Mouse (Mus musculus): ENCODE measurements at regions not wholly inside any gene's neighbourhood (a gene's known extent, or its start where the extent isn't known, plus 50 kb on each side); places are given as distances from the start of the nearest gene placed in this dataset.

- Histone ChIP-seq H3K9me3 (ENCODE audit: control insufficient read depth, low read length) (no peaks in the 10 kb centered on the region), H3K4me1 (replicated peaks; ENCODE audit: control insufficient read depth, insufficient read depth, low read length) (peaks cover 3% of the 10 kb centered on the region; the same call in 1 of the 2 replicates), H3K4me2 (ENCODE audit: low read depth, low read length, severe bottlenecking) (no peak overlapping the region), H3K9ac (ENCODE audit: low read length) (no peak overlapping the region), H3K27me3 (ENCODE audit: control insufficient read depth, insufficient read depth, low read length) (peaks cover 83% of the 10 kb centered on the region), H3K4me3 (ENCODE audit: low read depth, low read length) (no peak overlapping the region), H3K36me3 (ENCODE audit: control insufficient read depth, insufficient read depth, low read length) (no peaks in the 10 kb centered on the region), H3K27ac (ENCODE audit: low read depth, low read length) (no peak overlapping the region)
- DNase-seq (ENCODE audit: low spot score) (no peak), ATAC-seq (replicated peaks; ENCODE audit: low FRiP score) (0 out of 2 replicates have a peak, but pooled peaks have one; percentile 35)
- 21% methylated on average over 5 of the region's 5 CpGs for WGBS
Observed at GRCm38 (mm10) chr5:75347774-75348116, 195.7 kb downstream of the Pdgfra start.

- Histone ChIP-seq H3K27me3 (ENCODE audit: control insufficient read depth, insufficient read depth, low read length) (peaks cover 36% of the 10 kb centered on the region), H3K36me3 (ENCODE audit: control insufficient read depth, insufficient read depth, low read length) (no peaks in the 10 kb centered on the region), H3K4me1 (replicated peaks; ENCODE audit: control insufficient read depth, insufficient read depth, low read length) (no peaks in the 10 kb centered on the region), H3K4me2 (ENCODE audit: low read depth, low read length, severe bottlenecking) (no peak overlapping the region), H3K4me3 (ENCODE audit: low read depth, low read length) (no peak overlapping the region), H3K9me3 (ENCODE audit: control insufficient read depth, low read length) (no peaks in the 10 kb centered on the region), H3K27ac (ENCODE audit: low read depth, low read length) (no peak overlapping the region), H3K9ac (ENCODE audit: low read length) (no peak overlapping the region)
- ATAC-seq (replicated peaks; ENCODE audit: low FRiP score) (no peak), DNase-seq (ENCODE audit: low spot score) (peak; percentile 5)
- 17% methylated on average over 1 of the region's 1 CpGs for WGBS
Observed at GRCm38 (mm10) chr5:75355266-75355665, 203.2 kb downstream of the Pdgfra start.

GRCm38 (mm10) chr5:75358869-75359268 lies 206.8 kb downstream of the Pdgfra start:
- H3K36me3 ChIP-seq (ENCODE audit: control insufficient read depth, insufficient read depth, low read length) = no peaks in the 10 kb centered on the region
- H3K27ac ChIP-seq (ENCODE audit: low read depth, low read length) = no peak overlapping the region
- H3K4me1 ChIP-seq (replicated peaks; ENCODE audit: control insufficient read depth, insufficient read depth, low read length) = no peaks in the 10 kb centered on the region
- DNase-seq (ENCODE audit: low spot score) (no peak), ATAC-seq (replicated peaks; ENCODE audit: low FRiP score) (no peak)
- no peaks in the 10 kb centered on the region for H3K9me3 ChIP-seq (ENCODE audit: control insufficient read depth, low read length)
- 86% methylated on average over 5 of the region's 5 CpGs for WGBS
- H3K27me3 ChIP-seq (ENCODE audit: control insufficient read depth, insufficient read depth, low read length) = peaks cover 9% of the 10 kb centered on the region
- H3K4me2 ChIP-seq (ENCODE audit: low read depth, low read length, severe bottlenecking) = no peak overlapping the region
- H3K9ac ChIP-seq (ENCODE audit: low read length) = no peak overlapping the region
- no peak overlapping the region for H3K4me3 ChIP-seq (ENCODE audit: low read depth, low read length)

DNA sequence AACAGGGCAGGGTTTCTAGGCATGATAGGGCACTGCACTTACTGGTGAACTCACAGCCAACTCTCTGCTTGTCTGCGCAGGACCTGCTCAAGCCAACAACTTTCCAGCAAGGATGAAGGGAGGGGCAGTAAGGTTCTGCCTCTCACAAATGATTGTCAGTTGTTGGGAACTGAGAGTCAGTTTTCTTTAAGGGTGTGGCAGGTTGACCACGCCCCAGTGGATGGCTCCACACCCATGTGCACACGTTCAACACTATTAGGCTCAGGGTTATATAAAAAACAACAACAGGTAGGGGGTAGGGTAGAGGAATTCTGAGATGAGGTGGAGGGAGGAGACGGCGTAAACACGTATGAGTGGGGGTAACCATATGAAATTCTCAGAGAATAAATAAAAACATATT lies 210.9 kb upstream of the Kit start:
- no peak overlapping the region for H3K27ac ChIP-seq (ENCODE audit: low read depth, low read length)
- WGBS = 87% methylated on average over 6 of the region's 6 CpGs
- no peak overlapping the region for H3K4me2 ChIP-seq (ENCODE audit: low read depth, low read length, severe bottlenecking)
- no peak overlapping the region for H3K4me3 ChIP-seq (ENCODE audit: low read depth, low read length)
- no peaks in the 10 kb centered on the region for H3K27me3 ChIP-seq (ENCODE audit: control insufficient read depth, insufficient read depth, low read length)
- no peaks in the 10 kb centered on the region for H3K36me3 ChIP-seq (ENCODE audit: control insufficient read depth, insufficient read depth, low read length)
- H3K4me1 ChIP-seq (replicated peaks; ENCODE audit: control insufficient read depth, insufficient read depth, low read length) = no peaks in the 10 kb centered on the region
- ATAC-seq (replicated peaks; ENCODE audit: low FRiP score) = no peak
- no peak for DNase-seq (ENCODE audit: low spot score)
- no peak overlapping the region for H3K9ac ChIP-seq (ENCODE audit: low read length)
- H3K9me3 ChIP-seq (ENCODE audit: control insufficient read depth, low read length) = no peaks in the 10 kb centered on the region

- Histone ChIP-seq H3K36me3 (ENCODE audit: control insufficient read depth, insufficient read depth, low read length) (no peaks in the 10 kb centered on the region), H3K4me1 (replicated peaks; ENCODE audit: control insufficient read depth, insufficient read depth, low read length) (no peaks in the 10 kb centered on the region), H3K9ac (ENCODE audit: low read length) (no peak overlapping the region), H3K9me3 (ENCODE audit: control insufficient read depth, low read length) (no peaks in the 10 kb centered on the region; the same call in 1 of the 2 replicates), H3K4me3 (ENCODE audit: low read depth, low read length) (no peak overlapping the region), H3K4me2 (ENCODE audit: low read depth, low read length, severe bottlenecking) (no peak overlapping the region), H3K27me3 (ENCODE audit: control insufficient read depth, insufficient read depth, low read length) (no peaks in the 10 kb centered on the region), H3K27ac (ENCODE audit: low read depth, low read length) (no peak overlapping the region)
- DNase-seq (ENCODE audit: low spot score) = no peak
- ATAC-seq (replicated peaks; ENCODE audit: low FRiP score) = no peak
- WGBS = 86% methylated on average over 5 of the region's 5 CpGs
Observed at GRCm38 (mm10) chr5:75367282-75367681, 207.4 kb upstream of the Kit start.

DNA sequence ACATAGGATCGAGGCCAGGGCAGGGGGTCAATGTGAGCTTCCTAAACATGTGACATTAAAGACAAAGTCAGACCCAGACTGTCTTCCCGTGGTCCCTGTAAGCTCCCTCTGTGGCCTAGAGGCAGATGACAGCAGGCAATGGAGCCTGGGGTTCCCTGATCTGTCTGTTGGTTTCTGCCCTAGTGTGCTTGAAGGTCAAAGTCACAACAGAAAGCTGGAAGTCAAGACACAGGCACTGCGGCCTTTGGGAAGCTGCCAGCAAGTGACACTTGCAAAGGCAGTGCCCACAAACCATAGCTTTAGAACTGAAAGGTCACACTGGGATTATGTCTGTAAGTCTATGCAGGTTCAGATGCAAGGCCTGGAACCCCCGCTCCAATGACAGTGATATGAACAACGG lies 206.0 kb upstream of the Kit start:
- DNase-seq (ENCODE audit: low spot score) (no peak), ATAC-seq (replicated peaks; ENCODE audit: low FRiP score) (no peak)
- Histone ChIP-seq H3K4me2 (ENCODE audit: low read depth, low read length, severe bottlenecking) (no peak overlapping the region), H3K9ac (ENCODE audit: low read length) (no peak overlapping the region), H3K9me3 (ENCODE audit: control insufficient read depth, low read length) (no peaks in the 10 kb centered on the region; the same call in 1 of the 2 replicates), H3K27ac (ENCODE audit: low read depth, low read length) (no peak overlapping the region), H3K27me3 (ENCODE audit: control insufficient read depth, insufficient read depth, low read length) (no peaks in the 10 kb centered on the region), H3K4me3 (ENCODE audit: low read depth, low read length) (no peak overlapping the region), H3K4me1 (replicated peaks; ENCODE audit: control insufficient read depth, insufficient read depth, low read length) (no peaks in the 10 kb centered on the region), H3K36me3 (ENCODE audit: control insufficient read depth, insufficient read depth, low read length) (no peaks in the 10 kb centered on the region)
- 90% methylated on average over 5 of the region's 5 CpGs for WGBS

GRCm38 (mm10) chr5:75372849-75373248 lies 201.9 kb upstream of the Kit start:
- H3K9me3 ChIP-seq (ENCODE audit: control insufficient read depth, low read length) = no peaks in the 10 kb centered on the region; the same call in 1 of the 2 replicates
- H3K4me3 ChIP-seq (ENCODE audit: low read depth, low read length) = no peak overlapping the region
- H3K27ac ChIP-seq (ENCODE audit: low read depth, low read length) = no peak overlapping the region
- H3K9ac ChIP-seq (ENCODE audit: low read length) = no peak overlapping the region
- no peak overlapping the region for H3K4me2 ChIP-seq (ENCODE audit: low read depth, low read length, severe bottlenecking)
- WGBS = 66% methylated on average over 3 of the region's 3 CpGs
- no peaks in the 10 kb centered on the region for H3K27me3 ChIP-seq (ENCODE audit: control insufficient read depth, insufficient read depth, low read length)
- ATAC-seq (replicated peaks; ENCODE audit: low FRiP score) = no peak
- no peaks in the 10 kb centered on the region for H3K36me3 ChIP-seq (ENCODE audit: control insufficient read depth, insufficient read depth, low read length)
- no peaks in the 10 kb centered on the region for H3K4me1 ChIP-seq (replicated peaks; ENCODE audit: control insufficient read depth, insufficient read depth, low read length)
- DNase-seq (ENCODE audit: low spot score) = no peak

DNA sequence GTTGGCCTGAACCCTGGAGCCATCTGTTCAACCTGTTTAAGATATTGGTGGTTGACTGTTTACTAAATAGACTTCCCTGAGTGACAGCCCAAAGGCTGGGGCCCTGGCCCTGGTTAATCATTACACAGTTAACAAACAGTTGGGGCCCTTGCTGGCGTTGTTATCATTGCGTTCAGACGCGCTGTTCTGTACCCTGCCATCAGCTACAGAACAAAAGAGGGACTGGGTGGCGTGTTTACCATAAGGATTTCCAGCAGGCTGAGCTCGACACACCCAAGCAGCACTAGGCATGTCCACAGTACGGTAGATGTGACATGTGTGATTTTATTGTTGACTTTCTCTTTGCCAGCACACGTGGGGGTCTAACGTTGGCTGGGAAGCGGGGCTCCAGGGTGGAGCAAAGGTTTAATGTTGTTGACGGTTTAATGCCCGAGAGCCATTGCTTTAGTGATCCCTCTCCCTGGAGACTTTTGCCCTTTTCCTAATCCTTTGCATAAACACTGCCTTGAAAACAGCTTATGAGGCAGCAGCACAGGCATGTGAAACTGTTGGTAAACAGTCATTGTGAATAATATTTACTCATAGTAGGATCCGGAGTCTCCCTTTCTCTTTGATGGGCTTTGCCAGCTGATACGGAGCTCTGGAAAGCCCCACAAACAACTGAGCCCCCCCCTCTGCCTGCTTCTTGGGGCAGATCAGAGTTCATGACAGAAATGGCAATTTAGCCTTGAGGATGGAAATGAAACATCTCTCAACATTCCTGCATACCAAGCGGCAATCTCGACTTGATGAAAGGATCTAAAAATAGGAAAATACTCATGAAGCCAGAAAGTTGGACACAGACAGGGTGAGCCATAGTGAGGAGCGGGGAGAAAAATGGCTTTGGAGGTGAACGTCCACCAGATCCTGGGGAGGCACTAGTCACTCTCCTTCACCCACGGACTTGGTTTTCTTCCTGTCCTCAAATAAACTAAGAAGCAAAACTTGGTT lies 197.1 kb upstream of the Kit start:
- ATAC-seq (replicated peaks; ENCODE audit: low FRiP score) (no peak), DNase-seq (ENCODE audit: low spot score) (no peak)

GRCm38 (mm10) chr5:75378655-75379054 lies 196.1 kb upstream of the Kit start:
- no peak overlapping the region for H3K27ac ChIP-seq (ENCODE audit: low read depth, low read length)
- H3K4me2 ChIP-seq (ENCODE audit: low read depth, low read length, severe bottlenecking) = no peak overlapping the region
- H3K36me3 ChIP-seq (ENCODE audit: control insufficient read depth, insufficient read depth, low read length) = no peaks in the 10 kb centered on the region
- DNase-seq (ENCODE audit: low spot score) (no peak), ATAC-seq (replicated peaks; ENCODE audit: low FRiP score) (no peak)
- no peaks in the 10 kb centered on the region for H3K27me3 ChIP-seq (ENCODE audit: control insufficient read depth, insufficient read depth, low read length)
- no peaks in the 10 kb centered on the region for H3K4me1 ChIP-seq (replicated peaks; ENCODE audit: control insufficient read depth, insufficient read depth, low read length)
- H3K9ac ChIP-seq (ENCODE audit: low read length) = no peak overlapping the region
- H3K4me3 ChIP-seq (ENCODE audit: low read depth, low read length) = no peak overlapping the region
- H3K9me3 ChIP-seq (ENCODE audit: control insufficient read depth, low read length) = no peaks in the 10 kb centered on the region
- WGBS = 62% methylated on average over 2 of the region's 2 CpGs

More for the DNA sequence above, 197.1 kb upstream of the Kit start:
- Histone ChIP-seq H3K4me3 (ENCODE audit: low read depth, low read length) (no peak overlapping the region), H3K27me3 (ENCODE audit: control insufficient read depth, insufficient read depth, low read length) (no peaks in the 10 kb centered on the region), H3K27ac (ENCODE audit: low read depth, low read length) (no peak overlapping the region), H3K36me3 (ENCODE audit: control insufficient read depth, insufficient read depth, low read length) (no peaks in the 10 kb centered on the region), H3K9ac (ENCODE audit: low read length) (no peak overlapping the region), H3K4me2 (ENCODE audit: low read depth, low read length, severe bottlenecking) (no peak overlapping the region), H3K4me1 (replicated peaks; ENCODE audit: control insufficient read depth, insufficient read depth, low read length) (no peaks in the 10 kb centered on the region), H3K9me3 (ENCODE audit: control insufficient read depth, low read length) (no peaks in the 10 kb centered on the region)
- WGBS = 69% methylated on average over 19 of the region's 19 CpGs

All from forebrain, embryonic 11.5 days (tissue).